Mouse (Mus musculus) T-helper 17 cell (primary cell): ENCODE results near the gene Slirp.

Source experiments
- in situ Hi-C, 2 experiments: fragments of 300-600 bp; cut with MboI, MseI; formaldehyde crosslinking; loops; 1 replicate in 1 of 2; 2 replicates in 1 of 2; pipeline ENCODE4 v1.15.1; 2025; ENCODE audit warnings: high pct_unique_total_duplicates in 2 of 2

Gene Slirp

GRCm38 (mm10) chr12:87443700-87444122 lies at the start of gene Slirp, which contains the start of gene Alkbh1:
Gene Slirp (plus strand): TSS chr12:87443896.
Gene Alkbh1 (minus strand): TSS chr12:87444017.
- in situ Hi-C loops: no loop called here

- in situ Hi-C loops: no loop called here
These were observed 49.4 kb upstream of the Slirp start for GRCm38 (mm10) chr12:87394316-87394715.

- in situ Hi-C loops: no loop called here
These were observed 46.6 kb upstream of the Slirp start for GRCm38 (mm10) chr12:87397126-87397525.

- in situ Hi-C loops: no loop called here
These were observed 45.8 kb upstream of the Slirp start for GRCm38 (mm10) chr12:87397811-87398417.

GRCm38 (mm10) chr12:87399119-87399819 lies 44.4 kb upstream of the Slirp start:
- in situ Hi-C loops: no loop called here

- in situ Hi-C loops: no loop called here
These were observed 41.8 kb upstream of the Slirp start for GRCm38 (mm10) chr12:87401883-87402282.

GRCm38 (mm10) chr12:87405165-87405564 lies 38.5 kb upstream of the Slirp start:
- in situ Hi-C loops: no loop called here

- in situ Hi-C loops: no loop called here
These were observed 38.0 kb upstream of the Slirp start for GRCm38 (mm10) chr12:87405721-87406120.

- in situ Hi-C loops: no loop called here
These were observed 35.7 kb upstream of the Slirp start for GRCm38 (mm10) chr12:87407869-87408605.

- in situ Hi-C loops: no loop called here
These were observed 34.6 kb upstream of the Slirp start for GRCm38 (mm10) chr12:87409123-87409522.

- in situ Hi-C loops: loop anchor here in 1 of 2 experiments (10.0 kb wide), 1 partner anchor 1724 kb away; no protein-coding TSS in a partner anchor
These were observed 32.7 kb upstream of the Slirp start for GRCm38 (mm10) chr12:87410999-87411398.

GRCm38 (mm10) chr12:87413179-87413790 lies 30.4 kb upstream of the Slirp start:
- in situ Hi-C loops: loop anchor here in 1 of 2 experiments (10.0 kb wide), 1 partner anchor 1722 kb away; no protein-coding TSS in a partner anchor

GRCm38 (mm10) chr12:87415358-87415757 lies 28.3 kb upstream of the Slirp start:
- in situ Hi-C loops: loop anchor here in 1 of 2 experiments (10.0 kb wide), 1 partner anchor 1719 kb away; no protein-coding TSS in a partner anchor

- in situ Hi-C loops: loop anchor here in 1 of 2 experiments (10.0 kb wide), 1 partner anchor 1718 kb away; no protein-coding TSS in a partner anchor
These were observed 27.0 kb upstream of the Slirp start for GRCm38 (mm10) chr12:87416690-87417089.

- in situ Hi-C loops: loop anchor here in 1 of 2 experiments (10.0 kb wide), 1 partner anchor 1716 kb away; no protein-coding TSS in a partner anchor
These were observed 24.8 kb upstream of the Slirp start for GRCm38 (mm10) chr12:87418921-87419320.

GRCm38 (mm10) chr12:87419974-87420485 lies 23.7 kb upstream of the Slirp start:
- in situ Hi-C loops: loop anchor here in 1 of 2 experiments (10.0 kb wide), 1 partner anchor 1715 kb away; no protein-coding TSS in a partner anchor

- in situ Hi-C loops: no loop called here
These were observed 21.8 kb upstream of the Slirp start for GRCm38 (mm10) chr12:87421708-87422507.

GRCm38 (mm10) chr12:87423700-87424099 lies 20.0 kb upstream of the Slirp start:
- in situ Hi-C loops: no loop called here

- in situ Hi-C loops: no loop called here
These were observed 19.2 kb upstream of the Slirp start for GRCm38 (mm10) chr12:87424516-87424915.

GRCm38 (mm10) chr12:87426354-87427031 lies 17.2 kb upstream of the Slirp start:
- in situ Hi-C loops: no loop called here
